Mouse (Mus musculus): ENCODE measurements at regions not wholly inside any gene's neighbourhood (a gene's known extent, or its start where the extent isn't known, plus 50 kb on each side); places are given as distances from the start of the nearest gene placed in this dataset.

DNA sequence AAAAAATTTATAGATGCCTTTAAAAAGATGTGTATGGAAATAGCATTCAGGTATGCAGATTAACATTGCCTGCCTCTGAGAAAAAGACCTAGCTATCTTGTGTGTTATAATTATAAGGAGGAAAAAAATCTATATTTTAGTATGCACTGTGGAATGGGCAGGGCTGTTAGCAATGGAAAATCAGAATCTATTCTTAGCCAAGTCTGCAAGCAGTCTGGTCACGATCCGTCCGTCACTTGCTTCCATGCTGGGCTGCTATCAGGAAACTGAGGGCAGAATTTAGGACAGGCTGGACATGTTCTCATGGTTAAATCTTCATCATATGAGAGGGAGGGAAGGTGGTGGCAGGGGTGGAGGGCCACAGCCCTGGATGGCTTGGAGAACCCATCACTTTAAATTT lies 53.5 kb upstream of the Tmem26 start:
- peaks cover 6% of the 10 kb centered on the region for H3K27me3 ChIP-seq
- ChIA-PET CTCF (interaction anchor here (1.1 kb wide), 1 partner anchor 11 kb away, joined by 3 read pairs; no protein-coding TSS in a partner anchor), POLR2A (no interaction called here)
- in situ Hi-C loops (cut with MboI; ENCODE audit: low pct_unique_long_range_greater_than_20kb): no loop called here
- ATAC-seq (no peak), DNase-seq (ENCODE audit: low read depth, low spot score) (no peak)
- TF ChIP-seq CTCF (IDR thresholded peaks at IDR 0.05): no peak

DNA sequence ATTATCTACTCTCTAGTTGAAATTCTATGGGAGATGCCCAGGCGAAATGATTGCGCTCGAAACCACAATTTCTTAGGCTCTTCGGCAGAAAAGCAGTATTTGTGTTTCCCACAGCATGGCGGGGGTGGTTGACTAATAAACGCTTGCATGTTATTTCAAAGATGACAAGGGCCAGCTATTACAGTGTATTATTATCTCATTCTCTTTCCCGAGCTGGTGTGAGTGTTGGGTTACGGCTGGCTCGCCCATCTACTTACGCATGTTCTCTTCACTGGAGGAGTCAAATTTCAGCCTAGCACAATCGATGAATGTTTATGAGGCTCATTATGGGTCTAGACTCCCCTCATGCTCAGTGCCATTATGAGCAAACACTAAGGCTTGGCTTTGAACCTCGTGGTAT lies 51.2 kb upstream of the Tmem26 start:
- ChIA-PET POLR2A (no interaction called here), CTCF (interaction anchor here (0.6 kb wide), 1 partner anchor 141 kb away, joined by 3 read pairs; no protein-coding TSS in a partner anchor)
- peaks cover 6% of the 10 kb centered on the region for H3K27me3 ChIP-seq
- no peak for TF ChIP-seq CTCF (IDR thresholded peaks at IDR 0.05)
- in situ Hi-C loops (cut with MboI; ENCODE audit: low pct_unique_long_range_greater_than_20kb): no loop called here
- ATAC-seq (no peak), DNase-seq (ENCODE audit: low read depth, low spot score) (no peak)

DNA sequence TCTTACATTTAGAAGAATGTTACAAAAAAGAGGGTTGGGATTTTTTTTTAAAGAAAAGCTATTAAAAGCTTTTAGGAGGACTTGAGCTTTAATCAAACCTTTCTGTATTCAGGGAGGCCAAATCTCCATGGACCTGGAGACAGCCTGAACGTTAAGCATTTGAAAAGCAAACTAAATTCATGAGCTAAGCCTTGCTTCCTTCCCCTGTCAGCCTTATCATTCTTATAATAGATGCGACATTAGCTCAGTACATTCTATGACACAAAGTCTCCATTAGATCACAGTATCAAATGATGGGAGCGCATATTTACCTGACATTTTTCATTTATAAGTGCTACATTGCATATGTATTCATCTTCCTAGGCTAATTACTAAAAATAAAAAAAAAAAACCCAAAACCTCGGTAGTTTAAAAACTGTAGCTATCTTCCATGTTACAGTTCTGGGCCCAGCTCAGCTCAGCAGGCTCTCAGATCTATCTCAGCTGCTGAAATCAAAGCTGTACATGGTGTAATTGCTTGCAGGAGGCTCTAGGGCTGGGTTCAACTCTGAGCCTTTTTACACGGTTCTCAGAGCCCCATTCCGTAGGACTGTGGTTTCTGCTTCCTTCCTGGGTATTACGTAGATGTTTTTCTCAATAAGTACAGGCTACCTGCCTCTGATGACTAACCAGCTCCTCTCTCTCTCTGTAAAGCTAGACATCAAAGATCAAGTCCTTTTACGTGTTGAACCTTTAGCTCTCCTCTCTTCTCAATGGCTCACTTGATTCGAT lies 50.2 kb upstream of the Tmem26 start:
- CTCF ChIA-PET: interaction anchor here (0.8 to 1.7 kb wide), 5 partner anchors 8 to 24 kb away, joined by 3 to 8 read pairs (median 4); no protein-coding TSS in a partner anchor
- ATAC-seq (no peak), DNase-seq (ENCODE audit: low read depth, low spot score) (no peak)
- in situ Hi-C loops (cut with MboI; ENCODE audit: low pct_unique_long_range_greater_than_20kb): no loop called here
- POLR2A ChIA-PET: no interaction called here
- no peak for TF ChIP-seq CTCF (IDR thresholded peaks at IDR 0.05)
- H3K27me3 ChIP-seq: peaks cover 6% of the 10 kb centered on the region
